13 mouse cellular contexts compared by ENCODE assay signal in the genomic region with DNA sequence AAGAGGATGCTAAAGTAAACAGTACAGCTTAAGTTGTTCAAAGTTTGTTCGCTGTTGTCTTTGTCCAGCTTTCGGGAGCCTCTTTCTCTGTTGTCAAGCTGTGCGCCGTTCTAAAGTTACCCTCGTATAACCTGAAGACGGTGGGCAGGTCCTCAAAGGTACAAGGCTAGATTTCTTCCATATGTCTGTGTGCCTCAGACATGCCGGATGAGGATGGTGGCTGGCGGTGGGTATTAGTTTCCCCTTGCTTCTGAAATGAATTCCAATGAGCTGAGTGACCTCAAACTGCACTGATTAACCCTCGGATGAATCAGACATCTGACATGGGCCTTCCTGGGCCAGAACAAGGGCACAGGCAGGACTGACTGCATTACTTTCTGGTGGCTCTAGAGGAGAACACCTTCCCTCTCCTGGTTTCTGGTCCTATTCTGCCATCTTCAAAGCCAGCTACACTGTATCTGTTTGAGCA.
DNase-seq lines count a peak whose midpoint lies in the region; ATAC-seq lines count a peak whose summit lies in the region.
"Had no signal": no experiment of that assay in that cellular context is flagged by ENCODE, and none has a peak within 500 bp of the region (broad histone marks: within the 10 kb centered on the region; RNA-seq: fewer than 3 reads in every experiment).

No protein-coding gene starts in this region.

- H3K27me3 ChIP-seq in forebrain, embryonic 10.5 days (ENCODE audit: poor library complexity, severe bottlenecking) = no peaks in the 10 kb centered on the region
- H3K27me3 ChIP-seq in forebrain, embryonic 16.5 days (replicated peaks; ENCODE audit: control insufficient read depth, insufficient read depth, low read length) = no peaks in the 10 kb centered on the region
- H3K27me3 ChIP-seq in midbrain, embryonic 11.5 days (ENCODE audit: control insufficient read depth, insufficient read depth, low read length) = no peaks in the 10 kb centered on the region
- no peaks in the 10 kb centered on the region for H3K27me3 ChIP-seq in midbrain, embryonic 15.5 days (replicated peaks)
- H3K27me3 ChIP-seq in forebrain, embryonic 13.5 days = no peaks in the 10 kb centered on the region
- no peaks in the 10 kb centered on the region for H3K27me3 ChIP-seq in midbrain, embryonic 16.5 days (ENCODE audit: control insufficient read depth, insufficient read depth, low read depth, low read length)
- H3K27me3 ChIP-seq: stomach, embryonic 15.5 days had no signal

- WGBS in forebrain, embryonic 10.5 days = 40% methylated on average over 9 of the region's 9 CpGs
- WGBS in forebrain, embryonic 16.5 days = 37% methylated on average over 9 of the region's 9 CpGs
- WGBS in midbrain, embryonic 11.5 days = 19% methylated on average over 9 of the region's 9 CpGs
- WGBS in midbrain, embryonic 15.5 days = 35% methylated on average over 9 of the region's 9 CpGs
- 35% methylated on average over 9 of the region's 9 CpGs for WGBS in forebrain, embryonic 13.5 days
- WGBS in midbrain, embryonic 16.5 days = 30% methylated on average over 9 of the region's 9 CpGs

- H3K4me1 ChIP-seq in forebrain, embryonic 10.5 days = peaks cover 61% of the 10 kb centered on the region
- H3K4me1 ChIP-seq in forebrain, embryonic 16.5 days (replicated peaks; ENCODE audit: control insufficient read depth, insufficient read depth, low read length) = peaks cover 27% of the 10 kb centered on the region
- peaks cover 27% of the 10 kb centered on the region for H3K4me1 ChIP-seq in midbrain, embryonic 11.5 days (ENCODE audit: control insufficient read depth, insufficient read depth, low read length)
- peaks cover 15% of the 10 kb centered on the region for H3K4me1 ChIP-seq in midbrain, embryonic 15.5 days
- peaks cover 64% of the 10 kb centered on the region for H3K4me1 ChIP-seq in forebrain, embryonic 13.5 days
- peaks cover 15% of the 10 kb centered on the region for H3K4me1 ChIP-seq in midbrain, embryonic 16.5 days (ENCODE audit: control insufficient read depth, insufficient read depth, low read length)
- H3K4me1 ChIP-seq: stomach, embryonic 15.5 days had no signal

- H3K36me3 ChIP-seq in forebrain, embryonic 10.5 days (replicated peaks) = peaks cover 11% of the 10 kb centered on the region; the same call in 1 of the 2 replicates
- H3K36me3 ChIP-seq in forebrain, embryonic 16.5 days (ENCODE audit: control insufficient read depth, insufficient read depth) = no peaks in the 10 kb centered on the region
- no peaks in the 10 kb centered on the region for H3K36me3 ChIP-seq in midbrain, embryonic 11.5 days (ENCODE audit: control insufficient read depth, insufficient read depth, low read length)
- no peaks in the 10 kb centered on the region for H3K36me3 ChIP-seq in midbrain, embryonic 15.5 days (replicated peaks)
- no peaks in the 10 kb centered on the region for H3K36me3 ChIP-seq in forebrain, embryonic 13.5 days (ENCODE audit: poor library complexity, severe bottlenecking)
- H3K36me3 ChIP-seq in midbrain, embryonic 16.5 days (ENCODE audit: control insufficient read depth, insufficient read depth, low read length) = no peaks in the 10 kb centered on the region
- H3K36me3 ChIP-seq: stomach, embryonic 15.5 days had no signal

- H3K4me3 ChIP-seq in forebrain, embryonic 10.5 days = peak overlapping the region; percentile 13; the same call in 1 of the 2 replicates
- no peak overlapping the region for H3K4me3 ChIP-seq in forebrain, embryonic 16.5 days (replicated peaks; ENCODE audit: low read length)
- no peak overlapping the region for H3K4me3 ChIP-seq in midbrain, embryonic 11.5 days (ENCODE audit: low read depth, low read length)
- no peak overlapping the region for H3K4me3 ChIP-seq in midbrain, embryonic 15.5 days
- 0 out of 2 replicates have a peak overlapping the region, but pooled peaks have one; percentile 19 for H3K4me3 ChIP-seq in forebrain, embryonic 13.5 days
- no peak overlapping the region for H3K4me3 ChIP-seq in midbrain, embryonic 16.5 days (ENCODE audit: low read depth, low read length)
- H3K4me3 ChIP-seq: stomach, embryonic 15.5 days had no signal

- H3K9me3 ChIP-seq in forebrain, embryonic 10.5 days = no peaks in the 10 kb centered on the region
- no peaks in the 10 kb centered on the region for H3K9me3 ChIP-seq in forebrain, embryonic 16.5 days (ENCODE audit: control insufficient read depth, low read length)
- H3K9me3 ChIP-seq in midbrain, embryonic 11.5 days (ENCODE audit: control insufficient read depth, low read length) = no peaks in the 10 kb centered on the region
- H3K9me3 ChIP-seq in midbrain, embryonic 15.5 days = no peaks in the 10 kb centered on the region
- H3K9me3 ChIP-seq in forebrain, embryonic 13.5 days (replicated peaks) = no peaks in the 10 kb centered on the region
- H3K9me3 ChIP-seq in midbrain, embryonic 16.5 days (replicated peaks; ENCODE audit: control insufficient read depth, low read length, poor library complexity, severe bottlenecking) = no peaks in the 10 kb centered on the region
- H3K9me3 ChIP-seq: stomach, embryonic 15.5 days had no signal

- ATAC-seq in forebrain, embryonic 16.5 days = no peak
- peak; percentile 39 for ATAC-seq in midbrain, embryonic 11.5 days (ENCODE audit: low FRiP score)
- ATAC-seq in midbrain, embryonic 15.5 days (replicated peaks) = no peak
- no peak for ATAC-seq in forebrain, embryonic 13.5 days
- 0 out of 2 replicates have a peak, but pooled peaks have one; percentile 23 for ATAC-seq in midbrain, embryonic 16.5 days
- ATAC-seq: inflammation-experienced regulatory T-cells, adult 6 months had no signal

- no peak overlapping the region for H3K4me2 ChIP-seq in forebrain, embryonic 16.5 days (ENCODE audit: low read length)
- H3K4me2 ChIP-seq in midbrain, embryonic 11.5 days = peak overlapping the region; percentile 34; the same call in 1 of the 2 replicates
- H3K4me2 ChIP-seq in midbrain, embryonic 15.5 days = no peak overlapping the region
- peak overlapping the region; percentile 43 for H3K4me2 ChIP-seq in forebrain, embryonic 13.5 days
- no peak overlapping the region for H3K4me2 ChIP-seq in midbrain, embryonic 16.5 days (ENCODE audit: low read length)
- H3K4me2 ChIP-seq: lung, embryonic 14.5 days; stomach, embryonic 15.5 days had no signal

- H3K9ac ChIP-seq in forebrain, embryonic 16.5 days (replicated peaks; ENCODE audit: low read depth, low read length) = no peak overlapping the region
- H3K9ac ChIP-seq in midbrain, embryonic 11.5 days (ENCODE audit: low read length) = no peak overlapping the region
- H3K9ac ChIP-seq in midbrain, embryonic 15.5 days = no peak overlapping the region
- peak overlapping the region; percentile 43; the same call in 1 of the 2 replicates for H3K9ac ChIP-seq in forebrain, embryonic 13.5 days
- H3K9ac ChIP-seq in midbrain, embryonic 16.5 days (ENCODE audit: low read depth, low read length) = no peak overlapping the region
- H3K9ac ChIP-seq: lung, embryonic 14.5 days; stomach, embryonic 15.5 days had no signal

- no peak for DNase-seq in forebrain, embryonic 10.5 days (ENCODE audit: extremely low spot score, low spot score)
- DNase-seq in midbrain, embryonic 11.5 days (ENCODE audit: low spot score, missing footprints) = peak; percentile 91
- DNase-seq in thymus, postnatal 10 days (ENCODE audit: low spot score in 2 of 2) = no peak
- DNase-seq in lung, adult 18-20 months = no peak
- DNase-seq: cerebellum, adult 2 months; gastrocnemius, postnatal 10 days had no signal

- peak overlapping the region; percentile 84 for H3K27ac ChIP-seq in forebrain, embryonic 10.5 days
- H3K27ac ChIP-seq in forebrain, embryonic 16.5 days (ENCODE audit: low read length) = no peak overlapping the region
- H3K27ac ChIP-seq in midbrain, embryonic 11.5 days (ENCODE audit: low read depth, low read length) = no peak overlapping the region; the same call in 1 of the 2 replicates
- H3K27ac ChIP-seq in midbrain, embryonic 15.5 days = no peak overlapping the region
- peak overlapping the region; percentile 78 for H3K27ac ChIP-seq in forebrain, embryonic 13.5 days
- no peak overlapping the region for H3K27ac ChIP-seq in midbrain, embryonic 16.5 days (ENCODE audit: low read length)
- H3K27ac ChIP-seq: stomach, embryonic 15.5 days had no signal

Comparison
In these comparisons a context has a peak if more than half of its experiments do, and no peak if none do; other contexts are left out.
1. H3K27ac ChIP-seq: peak in forebrain, embryonic 10.5 days (single experiment) and forebrain, embryonic 13.5 days (single experiment); none in forebrain, embryonic 16.5 days (single experiment), midbrain, embryonic 11.5 days (single experiment), midbrain, embryonic 15.5 days (single experiment) and midbrain, embryonic 16.5 days (single experiment).
2. H3K4me3 ChIP-seq: peak in forebrain, embryonic 10.5 days (single experiment) and forebrain, embryonic 13.5 days (single experiment); none in forebrain, embryonic 16.5 days (single experiment), midbrain, embryonic 11.5 days (single experiment), midbrain, embryonic 15.5 days (single experiment) and midbrain, embryonic 16.5 days (single experiment).
3. ATAC-seq: peak in midbrain, embryonic 11.5 days (single experiment) and midbrain, embryonic 16.5 days (single experiment); none in forebrain, embryonic 16.5 days (single experiment), midbrain, embryonic 15.5 days (single experiment) and forebrain, embryonic 13.5 days (single experiment).
4. H3K4me2 ChIP-seq: peak in midbrain, embryonic 11.5 days (single experiment) and forebrain, embryonic 13.5 days (single experiment); none in forebrain, embryonic 16.5 days (single experiment), midbrain, embryonic 15.5 days (single experiment) and midbrain, embryonic 16.5 days (single experiment).